Mouse (Mus musculus): Measurements from ENCODE around the gene Defb36. TPM values are rescaled to one million over a fixed set of nuclear protein-coding genes. Genes with fewer than 3 reads are reported as not detected.
A peak's percentile ranks its signal among the peaks of the same experiment; 100 is the strongest.

Defb36 gene
- polyA plus RNA-seq, 1 experiment: not detected

- H3K4me3 ChIP-seq (ENCODE audit: low read depth, low read length): no peak overlapping the region
- peak overlapping the region; percentile 60; the same call in 1 of the 2 replicates for H3K27ac ChIP-seq (ENCODE audit: insufficient read depth, low read depth, low read length)
- 80% methylated on average over 4 of the region's 4 CpGs for WGBS
- no peaks in the 10 kb centered on the region for H3K36me3 ChIP-seq (ENCODE audit: control insufficient read depth, insufficient read depth, low read length)
- H3K27me3 ChIP-seq (ENCODE audit: control insufficient read depth, insufficient read depth, low read length): no peaks in the 10 kb centered on the region; the same call in none of the 2 replicates
- TF ChIP-seq CTCF (IDR thresholded peaks at IDR 0.05; ENCODE audit: extremely low read depth, insufficient read length, insufficient replicate concordance, low read depth, low read length) (no peak), POLR2A (IDR thresholded peaks at IDR 0.05; ENCODE audit: low read depth, low read length) (no peak)
- no peaks in the 10 kb centered on the region for H3K4me1 ChIP-seq (ENCODE audit: control insufficient read depth, insufficient read depth, insufficient read length, low read length)
Measured at GRCm38 (mm10) chr2:152637381-152637780, 33.3 kb downstream of the Defb36 start.

GRCm38 (mm10) chr2:152638865-152639264, 34.7 kb downstream of the Defb36 start:
- no peak overlapping the region for H3K27ac ChIP-seq (ENCODE audit: insufficient read depth, low read depth, low read length)
- 51% methylated on average over 6 of the region's 6 CpGs for WGBS

GRCm38 (mm10) chr2:152639406-152640113, 35.4 kb downstream of the Defb36 start:
- TF ChIP-seq CTCF (IDR thresholded peaks at IDR 0.05; ENCODE audit: extremely low read depth, insufficient read length, insufficient replicate concordance, low read depth, low read length) (no peak), POLR2A (IDR thresholded peaks at IDR 0.05; ENCODE audit: low read depth, low read length) (no peak)
- no peaks in the 10 kb centered on the region for H3K4me1 ChIP-seq (ENCODE audit: control insufficient read depth, insufficient read depth, insufficient read length, low read length)
- H3K27me3 ChIP-seq (ENCODE audit: control insufficient read depth, insufficient read depth, low read length): no peaks in the 10 kb centered on the region
- H3K36me3 ChIP-seq (ENCODE audit: control insufficient read depth, insufficient read depth, low read length): no peaks in the 10 kb centered on the region
- 35% methylated on average over 11 of the region's 11 CpGs for WGBS
- H3K4me3 ChIP-seq (ENCODE audit: low read depth, low read length): no peak overlapping the region
- H3K27ac ChIP-seq (ENCODE audit: insufficient read depth, low read depth, low read length): peak overlapping the region; percentile 43; the same call in 1 of the 2 replicates

More at GRCm38 (mm10) chr2:152638865-152639264, 34.7 kb downstream of the Defb36 start:
- H3K4me1 ChIP-seq (ENCODE audit: control insufficient read depth, insufficient read depth, insufficient read length, low read length): no peaks in the 10 kb centered on the region
- H3K27me3 ChIP-seq (ENCODE audit: control insufficient read depth, insufficient read depth, low read length): no peaks in the 10 kb centered on the region
- H3K36me3 ChIP-seq (ENCODE audit: control insufficient read depth, insufficient read depth, low read length): no peaks in the 10 kb centered on the region
- TF ChIP-seq CTCF (IDR thresholded peaks at IDR 0.05; ENCODE audit: extremely low read depth, insufficient read length, insufficient replicate concordance, low read depth, low read length) (no peak), POLR2A (IDR thresholded peaks at IDR 0.05; ENCODE audit: low read depth, low read length) (no peak)
- no peak overlapping the region for H3K4me3 ChIP-seq (ENCODE audit: low read depth, low read length)

GRCm38 (mm10) chr2:152652901-152653620, 48.9 kb downstream of the Defb36 start:
- Histone ChIP-seq H3K27ac (ENCODE audit: insufficient read depth, low read depth, low read length) (0 out of 2 replicates have a peak overlapping the region, but pooled peaks have one; percentile 46), H3K4me1 (ENCODE audit: control insufficient read depth, insufficient read depth, insufficient read length, low read length) (no peaks in the 10 kb centered on the region), H3K4me3 (ENCODE audit: low read depth, low read length) (no peak overlapping the region), H3K27me3 (ENCODE audit: control insufficient read depth, insufficient read depth, low read length) (no peaks in the 10 kb centered on the region), H3K36me3 (ENCODE audit: control insufficient read depth, insufficient read depth, low read length) (no peaks in the 10 kb centered on the region)
- 46% methylated on average over 10 of the region's 10 CpGs for WGBS
- no peak for TF ChIP-seq POLR2A (IDR thresholded peaks at IDR 0.05; ENCODE audit: low read depth, low read length)
- no peak for TF ChIP-seq CTCF (IDR thresholded peaks at IDR 0.05; ENCODE audit: extremely low read depth, insufficient read length, insufficient replicate concordance, low read depth, low read length)

- Histone ChIP-seq H3K36me3 (ENCODE audit: control insufficient read depth, insufficient read depth, low read length) (no peaks in the 10 kb centered on the region), H3K4me3 (ENCODE audit: low read depth, low read length) (no peak overlapping the region), H3K27ac (ENCODE audit: insufficient read depth, low read depth, low read length) (no peak overlapping the region), H3K4me1 (ENCODE audit: control insufficient read depth, insufficient read depth, insufficient read length, low read length) (no peaks in the 10 kb centered on the region), H3K27me3 (ENCODE audit: control insufficient read depth, insufficient read depth, low read length) (no peaks in the 10 kb centered on the region)
- TF ChIP-seq POLR2A (IDR thresholded peaks at IDR 0.05; ENCODE audit: low read depth, low read length): no peak
- no peak for TF ChIP-seq CTCF (IDR thresholded peaks at IDR 0.05; ENCODE audit: extremely low read depth, insufficient read length, insufficient replicate concordance, low read depth, low read length)
- 32% methylated on average over 14 of the region's 14 CpGs for WGBS
Measured at GRCm38 (mm10) chr2:152653874-152654715, 50.0 kb downstream of the Defb36 start.

GRCm38 (mm10) chr2:152657398-152657797, 53.3 kb downstream of the Defb36 start:
- Histone ChIP-seq H3K36me3 (ENCODE audit: control insufficient read depth, insufficient read depth, low read length) (no peaks in the 10 kb centered on the region), H3K27ac (ENCODE audit: insufficient read depth, low read depth, low read length) (no peak overlapping the region), H3K4me1 (ENCODE audit: control insufficient read depth, insufficient read depth, insufficient read length, low read length) (no peaks in the 10 kb centered on the region), H3K27me3 (ENCODE audit: control insufficient read depth, insufficient read depth, low read length) (no peaks in the 10 kb centered on the region), H3K4me3 (ENCODE audit: low read depth, low read length) (no peak overlapping the region)
- 57% methylated on average over 10 of the region's 10 CpGs for WGBS
- TF ChIP-seq POLR2A (IDR thresholded peaks at IDR 0.05; ENCODE audit: low read depth, low read length) (no peak), CTCF (IDR thresholded peaks at IDR 0.05; ENCODE audit: extremely low read depth, insufficient read length, insufficient replicate concordance, low read depth, low read length) (peak; percentile 49; the same call in 1 of the 2 replicates)

Data from small intestine, adult 2 months (tissue).